Mouse (Mus musculus): ENCODE results near the gene Frem1. TPM values are rescaled to one million over a fixed set of nuclear protein-coding genes. Genes with fewer than 3 reads are reported as not detected.

Frem1 gene
- polyA plus RNA-seq, 1 experiment, result not detected

DNA sequence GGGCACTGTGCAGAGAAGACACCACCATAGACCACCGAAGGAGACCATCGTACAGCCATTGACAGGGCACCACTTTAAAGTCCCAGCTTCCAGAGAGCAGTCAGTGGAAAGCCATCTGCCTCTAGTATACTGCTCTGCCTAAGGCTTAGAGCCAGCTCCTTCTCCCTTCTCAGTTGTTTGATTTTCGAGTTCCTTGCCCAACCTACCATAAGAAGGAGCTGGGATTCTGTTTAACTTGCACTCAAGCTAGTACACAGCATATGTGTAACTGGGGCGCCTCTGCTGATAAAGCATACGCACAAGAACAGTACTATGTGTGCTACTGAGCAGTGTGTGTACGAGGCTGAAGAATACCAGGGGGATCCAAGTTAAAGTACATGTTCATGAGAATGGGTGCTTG, 173.0 kb downstream of the Frem1 start:
- Histone ChIP-seq H3K79me3 (ENCODE audit: low read depth) (no peaks in the 10 kb centered on the region), H3K4me3 (ENCODE audit: insufficient read depth, poor library complexity, severe bottlenecking) (no peak overlapping the region), H3K36me3 (ENCODE audit: control insufficient read depth, insufficient read depth) (no peaks in the 10 kb centered on the region), H3K79me2 (ENCODE audit: control insufficient read depth, insufficient read depth) (no peaks in the 10 kb centered on the region), H3K27me3 (ENCODE audit: control insufficient read depth, insufficient read depth, insufficient read length) (no peaks in the 10 kb centered on the region), H3ac (ENCODE audit: control insufficient read depth, insufficient read length, low read depth) (no peak overlapping the region)
- TF ChIP-seq FOSL1 (IDR thresholded peaks at IDR 0.05; ENCODE audit: insufficient read depth, low read length, poor library complexity, severe bottlenecking), result no peak
- TF ChIP-seq CTCF (IDR thresholded peaks at IDR 0.05; ENCODE audit: control insufficient read depth, insufficient read depth, insufficient read length), result no peak
- TF ChIP-seq CEBPB (IDR thresholded peaks at IDR 0.05; ENCODE audit: low read depth), result no peak
- TF ChIP-seq USF1 (IDR thresholded peaks at IDR 0.05; ENCODE audit: low read depth), result no peak
- no peak for TF ChIP-seq MAX (IDR thresholded peaks at IDR 0.05)
- TF ChIP-seq MYOG (IDR thresholded peaks at IDR 0.05; ENCODE audit: control insufficient read depth, extremely low read depth, insufficient read length), result no peak
- TF ChIP-seq MYOD1 (IDR thresholded peaks at IDR 0.05; ENCODE audit: control insufficient read depth, insufficient read length, low read depth), result no peak

DNA sequence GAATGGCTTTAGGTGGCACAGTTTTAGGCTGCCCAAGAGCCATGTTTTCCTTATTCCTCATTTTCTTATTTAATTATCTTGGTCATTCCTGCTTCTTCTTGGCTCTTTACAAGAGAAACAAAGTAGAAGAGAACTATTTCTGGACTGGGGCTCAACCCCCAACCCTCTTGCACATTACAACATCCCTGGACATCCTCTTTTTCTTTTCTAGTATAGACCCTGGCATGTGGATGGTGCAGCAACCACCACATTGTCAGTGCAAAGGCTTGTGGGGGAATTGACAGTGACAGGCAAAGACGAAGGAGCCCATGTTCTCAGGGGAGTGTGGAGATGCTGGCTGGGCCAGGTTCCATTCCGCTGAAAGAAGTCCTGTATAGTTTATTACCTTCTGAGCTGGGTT, 175.5 kb downstream of the Frem1 start:
- no peak overlapping the region for H3ac ChIP-seq (ENCODE audit: control insufficient read depth, insufficient read length, low read depth)
- H3K4me3 ChIP-seq (ENCODE audit: insufficient read depth, poor library complexity, severe bottlenecking), result no peak overlapping the region
- TF ChIP-seq FOSL1 (IDR thresholded peaks at IDR 0.05; ENCODE audit: insufficient read depth, low read length, poor library complexity, severe bottlenecking) (no peak), USF1 (IDR thresholded peaks at IDR 0.05; ENCODE audit: low read depth) (no peak)
- H3K36me3 ChIP-seq (ENCODE audit: control insufficient read depth, insufficient read depth), result no peaks in the 10 kb centered on the region
- H3K27me3 ChIP-seq (ENCODE audit: control insufficient read depth, insufficient read depth, insufficient read length), result no peaks in the 10 kb centered on the region
- no peaks in the 10 kb centered on the region for H3K79me3 ChIP-seq (ENCODE audit: low read depth)
- no peaks in the 10 kb centered on the region for H3K79me2 ChIP-seq (ENCODE audit: control insufficient read depth, insufficient read depth)

DNA sequence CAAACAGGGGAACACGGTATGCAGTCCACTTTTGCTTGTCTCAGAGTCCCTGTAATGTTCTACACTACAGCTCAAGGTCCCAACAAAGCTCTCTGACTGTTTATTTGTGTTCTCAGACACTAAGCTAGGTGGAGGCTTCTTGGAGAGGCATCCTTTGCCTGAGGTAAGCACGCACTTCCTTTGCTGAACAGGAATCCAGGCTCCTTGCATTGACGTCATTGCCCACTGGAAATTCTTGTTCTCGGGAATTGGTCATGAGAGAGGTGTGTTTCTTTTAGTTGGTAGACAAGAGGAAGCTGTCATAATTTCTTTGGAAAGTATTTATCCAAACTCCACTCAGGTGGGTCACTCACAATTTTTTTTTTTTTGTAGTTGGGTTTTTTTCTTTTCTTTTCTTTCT, 176.6 kb downstream of the Frem1 start:
- H3K36me3 ChIP-seq (ENCODE audit: control insufficient read depth, insufficient read depth), result no peaks in the 10 kb centered on the region
- no peak overlapping the region for H3K4me3 ChIP-seq (ENCODE audit: insufficient read depth, poor library complexity, severe bottlenecking)
- H3K27me3 ChIP-seq (ENCODE audit: control insufficient read depth, insufficient read depth, insufficient read length), result no peaks in the 10 kb centered on the region
- H3ac ChIP-seq (ENCODE audit: control insufficient read depth, insufficient read length, low read depth), result no peak overlapping the region
- no peaks in the 10 kb centered on the region for H3K79me2 ChIP-seq (ENCODE audit: control insufficient read depth, insufficient read depth)
- no peak for TF ChIP-seq MYOD1 (IDR thresholded peaks at IDR 0.05; ENCODE audit: control insufficient read depth, insufficient read length, low read depth)
- TF ChIP-seq MYOG (IDR thresholded peaks at IDR 0.05; ENCODE audit: control insufficient read depth, extremely low read depth, insufficient read length), result no peak
- TF ChIP-seq FOSL1 (IDR thresholded peaks at IDR 0.05; ENCODE audit: insufficient read depth, low read length, poor library complexity, severe bottlenecking), result no peak
- no peak for TF ChIP-seq CTCF (IDR thresholded peaks at IDR 0.05; ENCODE audit: control insufficient read depth, insufficient read depth, insufficient read length)
- TF ChIP-seq MAX (IDR thresholded peaks at IDR 0.05), result no peak
- TF ChIP-seq CEBPB (IDR thresholded peaks at IDR 0.05; ENCODE audit: low read depth), result no peak
- no peak for TF ChIP-seq USF1 (IDR thresholded peaks at IDR 0.05; ENCODE audit: low read depth)
- H3K79me3 ChIP-seq (ENCODE audit: low read depth), result no peaks in the 10 kb centered on the region

- no peak for TF ChIP-seq USF1 (IDR thresholded peaks at IDR 0.05; ENCODE audit: low read depth)
- TF ChIP-seq FOSL1 (IDR thresholded peaks at IDR 0.05; ENCODE audit: insufficient read depth, low read length, poor library complexity, severe bottlenecking), result no peak
- no peak for TF ChIP-seq MAX (IDR thresholded peaks at IDR 0.05)
- TF ChIP-seq CTCF (IDR thresholded peaks at IDR 0.05; ENCODE audit: control insufficient read depth, insufficient read depth, insufficient read length), result no peak
- TF ChIP-seq MYOG (IDR thresholded peaks at IDR 0.05; ENCODE audit: control insufficient read depth, extremely low read depth, insufficient read length), result no peak
- TF ChIP-seq MYOD1 (IDR thresholded peaks at IDR 0.05; ENCODE audit: control insufficient read depth, insufficient read length, low read depth), result no peak
- no peak overlapping the region for H3K4me3 ChIP-seq (ENCODE audit: insufficient read depth, poor library complexity, severe bottlenecking)
- H3K36me3 ChIP-seq (ENCODE audit: control insufficient read depth, insufficient read depth), result no peaks in the 10 kb centered on the region
- H3K27me3 ChIP-seq (ENCODE audit: control insufficient read depth, insufficient read depth, insufficient read length), result no peaks in the 10 kb centered on the region
- H3K79me2 ChIP-seq (ENCODE audit: control insufficient read depth, insufficient read depth), result no peaks in the 10 kb centered on the region
- H3ac ChIP-seq (ENCODE audit: control insufficient read depth, insufficient read length, low read depth), result no peak overlapping the region
- no peaks in the 10 kb centered on the region for H3K79me3 ChIP-seq (ENCODE audit: low read depth)
Measured at GRCm38 (mm10) chr4:82874791-82875190, 177.3 kb downstream of the Frem1 start.

DNA sequence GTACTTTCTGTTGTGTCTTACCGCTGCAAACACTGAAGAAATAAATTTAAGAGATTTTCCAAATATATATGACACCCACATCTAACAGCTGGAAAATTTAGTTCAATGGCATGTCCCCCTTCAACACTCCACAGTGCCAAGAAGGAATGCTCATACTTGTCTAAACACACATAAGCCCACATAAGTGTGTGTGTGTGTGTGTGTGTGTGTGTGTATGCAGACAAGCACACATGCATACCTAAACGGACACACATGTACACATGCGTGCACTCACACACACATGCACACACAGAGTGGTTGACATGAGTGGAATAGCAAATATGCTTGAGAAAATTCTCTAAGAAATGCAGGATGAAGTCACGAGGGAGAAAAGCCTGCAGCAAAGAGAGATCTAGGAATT, 179.6 kb downstream of the Frem1 start:
- no peaks in the 10 kb centered on the region for H3K27me3 ChIP-seq (ENCODE audit: control insufficient read depth, insufficient read depth, insufficient read length)
- H3K4me3 ChIP-seq (ENCODE audit: insufficient read depth, poor library complexity, severe bottlenecking), result no peak overlapping the region
- no peaks in the 10 kb centered on the region for H3K79me2 ChIP-seq (ENCODE audit: control insufficient read depth, insufficient read depth)
- TF ChIP-seq CTCF (IDR thresholded peaks at IDR 0.05; ENCODE audit: control insufficient read depth, insufficient read depth, insufficient read length) (no peak), MAX (IDR thresholded peaks at IDR 0.05) (no peak), FOSL1 (IDR thresholded peaks at IDR 0.05; ENCODE audit: insufficient read depth, low read length, poor library complexity, severe bottlenecking) (no peak), MYOG (IDR thresholded peaks at IDR 0.05; ENCODE audit: control insufficient read depth, extremely low read depth, insufficient read length) (no peak), USF1 (IDR thresholded peaks at IDR 0.05; ENCODE audit: low read depth) (no peak), CEBPB (IDR thresholded peaks at IDR 0.05; ENCODE audit: low read depth) (no peak), MYOD1 (IDR thresholded peaks at IDR 0.05; ENCODE audit: control insufficient read depth, insufficient read length, low read depth) (no peak)
- H3ac ChIP-seq (ENCODE audit: control insufficient read depth, insufficient read length, low read depth), result no peak overlapping the region
- H3K79me3 ChIP-seq (ENCODE audit: low read depth), result no peaks in the 10 kb centered on the region
- no peaks in the 10 kb centered on the region for H3K36me3 ChIP-seq (ENCODE audit: control insufficient read depth, insufficient read depth)

DNA sequence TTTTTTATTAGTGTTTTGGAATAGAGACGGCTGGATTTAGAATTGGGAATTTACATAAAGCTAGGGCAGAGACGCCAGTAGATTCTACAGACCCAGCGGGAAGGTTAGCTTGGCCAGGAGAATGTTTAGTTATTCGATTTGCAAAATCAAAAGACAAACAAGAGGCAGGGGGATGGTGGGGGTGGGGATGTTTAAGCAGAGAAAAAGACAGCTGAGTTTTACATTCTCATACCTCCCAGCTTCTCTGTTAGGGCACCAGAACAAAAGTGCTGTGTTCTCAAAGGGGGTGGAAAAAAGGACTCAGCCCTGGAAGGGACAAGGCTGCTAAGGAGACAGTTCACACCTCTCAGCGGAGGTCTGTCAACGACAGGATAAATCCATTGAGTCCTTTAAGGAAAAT, 180.0 kb downstream of the Frem1 start:
- no peaks in the 10 kb centered on the region for H3K36me3 ChIP-seq (ENCODE audit: control insufficient read depth, insufficient read depth)
- no peaks in the 10 kb centered on the region for H3K79me2 ChIP-seq (ENCODE audit: control insufficient read depth, insufficient read depth)
- no peak overlapping the region for H3ac ChIP-seq (ENCODE audit: control insufficient read depth, insufficient read length, low read depth)
- no peak overlapping the region for H3K4me3 ChIP-seq (ENCODE audit: insufficient read depth, poor library complexity, severe bottlenecking)
- H3K79me3 ChIP-seq (ENCODE audit: low read depth), result no peaks in the 10 kb centered on the region
- H3K27me3 ChIP-seq (ENCODE audit: control insufficient read depth, insufficient read depth, insufficient read length), result no peaks in the 10 kb centered on the region
- TF ChIP-seq CTCF (IDR thresholded peaks at IDR 0.05; ENCODE audit: control insufficient read depth, insufficient read depth, insufficient read length) (no peak), MAX (IDR thresholded peaks at IDR 0.05) (no peak), CEBPB (IDR thresholded peaks at IDR 0.05; ENCODE audit: low read depth) (no peak), USF1 (IDR thresholded peaks at IDR 0.05; ENCODE audit: low read depth) (no peak), FOSL1 (IDR thresholded peaks at IDR 0.05; ENCODE audit: insufficient read depth, low read length, poor library complexity, severe bottlenecking) (no peak), MYOD1 (IDR thresholded peaks at IDR 0.05; ENCODE audit: control insufficient read depth, insufficient read length, low read depth) (no peak), MYOG (IDR thresholded peaks at IDR 0.05; ENCODE audit: control insufficient read depth, extremely low read depth, insufficient read length) (no peak)
